Mouse (Mus musculus) liver, adult 2 months (tissue): ENCODE measurements around the gene Khdc4.

Source experiments
- CTCF ChIP-seq: fragments of 200-500 bp; IDR thresholded peaks from 2 replicates; pipeline ENCODE4 v1.5.1; 2011; ENCODE audit warnings: low read depth, low read length, control low read depth
- POLR2A ChIP-seq: fragments of 200-500 bp; IDR thresholded peaks from 2 replicates; pipeline ENCODE4 v1.6.1; 2011; ENCODE audit warnings: low read length, control low read depth; ENCODE audit not compliant: insufficient read depth; ENCODE audit errors: extremely low read depth

DNA sequence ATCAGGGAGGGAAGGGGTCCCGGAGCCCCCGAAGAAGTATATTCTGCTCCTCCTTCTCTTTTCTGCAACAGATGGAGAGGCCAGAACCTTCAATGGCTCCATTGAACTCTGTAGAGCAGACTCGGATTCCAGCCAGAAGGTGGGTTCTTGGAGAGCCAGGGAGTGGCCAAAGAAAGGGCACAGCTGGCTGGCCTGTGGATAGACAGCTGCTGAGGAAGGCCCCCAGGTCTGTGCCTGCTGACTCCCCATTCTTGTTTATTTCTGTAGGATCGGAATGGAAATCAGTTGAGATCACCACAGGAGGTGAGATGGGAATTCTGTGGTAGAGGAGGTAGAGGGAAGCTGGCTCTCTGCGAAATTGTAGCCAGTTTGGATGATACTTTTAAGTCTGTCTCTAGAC lies 42.5 kb upstream of the Khdc4 start:
- TF ChIP-seq POLR2A (no peak), CTCF (no peak)
